Mouse (Mus musculus): ENCODE measurements around the gene Lgals4. TPM values are rescaled to one million over a fixed set of nuclear protein-coding genes. Genes with fewer than 3 reads are reported as not detected.

Gene Lgals4
- polyA plus RNA-seq, 1 experiment from 2014 or later: 3.9 TPM

DNA sequence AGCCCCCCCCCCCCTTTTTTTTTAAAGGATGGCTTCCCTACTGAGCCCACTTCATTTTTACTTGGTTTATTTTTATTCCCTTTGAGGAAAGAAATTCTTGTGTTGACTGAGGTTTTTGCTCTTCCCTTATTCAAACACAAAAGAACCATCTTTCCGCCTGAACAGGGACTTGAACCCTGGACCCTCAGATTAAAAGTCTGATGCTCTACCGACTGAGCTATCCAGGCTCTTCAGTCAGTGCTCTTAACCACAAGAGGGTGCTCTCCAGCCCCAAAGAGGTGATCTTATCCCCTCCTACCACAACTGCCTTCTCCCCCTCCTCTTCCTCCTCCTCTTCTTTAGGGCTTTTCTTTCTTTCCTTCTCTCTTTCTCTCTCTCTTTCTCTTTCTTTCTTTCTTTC lies 39.8 kb upstream of the Lgals4 start:
- no peak for ATAC-seq (replicated peaks; ENCODE audit: insufficient number of reproducible peaks, low FRiP score, low TSS enrichment)
- Histone ChIP-seq H3K36me3 (ENCODE audit: control insufficient read depth, insufficient read depth, low read length) (no peaks in the 10 kb centered on the region), H3K9me3 (replicated peaks; ENCODE audit: control insufficient read depth, low read length) (no peaks in the 10 kb centered on the region), H3K27me3 (ENCODE audit: control insufficient read depth, insufficient read depth, low read length) (no peaks in the 10 kb centered on the region), H3K27ac (ENCODE audit: low read depth, low read length) (no peak overlapping the region), H3K9ac (ENCODE audit: low read depth, low read length) (no peak overlapping the region), H3K4me2 (no peak overlapping the region), H3K4me3 (ENCODE audit: low read depth, low read length) (no peak overlapping the region), H3K4me1 (ENCODE audit: control insufficient read depth, insufficient read depth, low read length) (peaks cover 7% of the 10 kb centered on the region; the same call in 1 of the 2 replicates)
- WGBS (ENCODE audit: insufficient replicate concordance): 23% methylated on average over 2 of the region's 2 CpGs

GRCm38 (mm10) chr7:28794496-28794895 lies 39.2 kb upstream of the Lgals4 start:
- Histone ChIP-seq H3K36me3 (ENCODE audit: control insufficient read depth, insufficient read depth, low read length) (no peaks in the 10 kb centered on the region), H3K4me2 (no peak overlapping the region), H3K27ac (ENCODE audit: low read depth, low read length) (no peak overlapping the region), H3K4me1 (ENCODE audit: control insufficient read depth, insufficient read depth, low read length) (peaks cover 7% of the 10 kb centered on the region; the same call in 1 of the 2 replicates), H3K27me3 (ENCODE audit: control insufficient read depth, insufficient read depth, low read length) (no peaks in the 10 kb centered on the region), H3K4me3 (ENCODE audit: low read depth, low read length) (no peak overlapping the region), H3K9ac (ENCODE audit: low read depth, low read length) (no peak overlapping the region), H3K9me3 (replicated peaks; ENCODE audit: control insufficient read depth, low read length) (no peaks in the 10 kb centered on the region)
- ATAC-seq (replicated peaks; ENCODE audit: insufficient number of reproducible peaks, low FRiP score, low TSS enrichment): no peak
- 73% methylated on average over 3 of the region's 3 CpGs for WGBS (ENCODE audit: insufficient replicate concordance)

DNA sequence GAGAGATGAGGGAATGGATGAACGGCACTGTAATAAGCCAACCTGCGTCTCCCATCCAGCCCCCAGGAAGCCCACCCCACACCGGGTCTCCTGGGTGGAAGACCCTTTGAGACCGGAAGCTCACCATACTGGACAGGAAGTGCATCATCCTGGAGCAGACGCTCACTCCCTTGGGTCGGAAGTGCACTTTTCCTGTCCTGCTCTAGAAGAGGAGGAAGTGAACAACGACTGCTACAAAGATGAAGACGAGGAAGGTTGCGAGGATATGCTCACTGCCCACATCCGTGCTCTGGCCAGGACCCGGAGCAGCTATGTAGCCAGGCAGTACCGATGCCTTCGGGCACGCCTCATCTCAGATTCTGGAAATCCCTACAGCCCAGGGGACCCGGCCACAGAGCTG lies 37.8 kb upstream of the Lgals4 start:
- peak overlapping the region; percentile 71; the same call in 1 of the 2 replicates for H3K9ac ChIP-seq (ENCODE audit: low read depth, low read length)
- peaks cover 7% of the 10 kb centered on the region; the same call in 1 of the 2 replicates for H3K4me1 ChIP-seq (ENCODE audit: control insufficient read depth, insufficient read depth, low read length)
- H3K4me3 ChIP-seq (ENCODE audit: low read depth, low read length): no peak overlapping the region; the same call in 1 of the 2 replicates
- no peaks in the 10 kb centered on the region for H3K27me3 ChIP-seq (ENCODE audit: control insufficient read depth, insufficient read depth, low read length)
- no peaks in the 10 kb centered on the region for H3K9me3 ChIP-seq (replicated peaks; ENCODE audit: control insufficient read depth, low read length)
- no peak overlapping the region for H3K27ac ChIP-seq (ENCODE audit: low read depth, low read length)
- WGBS (ENCODE audit: insufficient replicate concordance): 63% methylated on average over 15 of the region's 15 CpGs
- no peaks in the 10 kb centered on the region for H3K36me3 ChIP-seq (ENCODE audit: control insufficient read depth, insufficient read depth, low read length)
- H3K4me2 ChIP-seq: peak overlapping the region; percentile 64
- no peak for ATAC-seq (replicated peaks; ENCODE audit: insufficient number of reproducible peaks, low FRiP score, low TSS enrichment)

DNA sequence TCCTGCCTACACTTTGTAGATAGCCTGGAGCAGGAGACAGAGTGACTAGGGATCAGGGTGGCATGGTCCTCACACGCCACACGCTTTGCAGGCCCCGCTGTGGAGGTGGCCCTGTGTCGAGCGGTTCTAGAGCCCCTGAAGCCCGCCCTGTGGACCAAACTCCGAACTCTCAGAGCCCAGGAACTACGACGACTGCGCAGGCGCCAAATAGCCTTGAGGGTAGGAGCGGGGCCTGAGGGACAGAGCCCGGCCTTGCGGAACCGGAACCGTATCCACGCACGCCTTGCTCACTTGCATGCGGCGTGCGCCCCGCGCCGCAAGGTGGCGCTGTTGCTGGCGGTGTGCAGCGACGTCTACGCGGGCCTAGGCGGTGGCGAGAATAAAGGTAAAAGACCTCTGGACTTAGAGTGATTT lies 37.1 kb upstream of the Lgals4 start:
- H3K9me3 ChIP-seq (replicated peaks; ENCODE audit: control insufficient read depth, low read length): no peaks in the 10 kb centered on the region
- H3K27ac ChIP-seq (ENCODE audit: low read depth, low read length): peak overlapping the region; percentile 59; the same call in 1 of the 2 replicates
- H3K4me2 ChIP-seq: peak overlapping the region; percentile 64
- peak; percentile 63 for ATAC-seq (replicated peaks; ENCODE audit: insufficient number of reproducible peaks, low FRiP score, low TSS enrichment)
- H3K36me3 ChIP-seq (ENCODE audit: control insufficient read depth, insufficient read depth, low read length): no peaks in the 10 kb centered on the region
- H3K4me1 ChIP-seq (ENCODE audit: control insufficient read depth, insufficient read depth, low read length): peaks cover 7% of the 10 kb centered on the region; the same call in 1 of the 2 replicates
- WGBS (ENCODE audit: insufficient replicate concordance): 15% methylated on average over 32 of the region's 32 CpGs
- H3K27me3 ChIP-seq (ENCODE audit: control insufficient read depth, insufficient read depth, low read length): no peaks in the 10 kb centered on the region
- H3K9ac ChIP-seq (ENCODE audit: low read depth, low read length): peak overlapping the region; percentile 71; the same call in 1 of the 2 replicates
- H3K4me3 ChIP-seq (ENCODE audit: low read depth, low read length): peak overlapping the region; percentile 28

DNA sequence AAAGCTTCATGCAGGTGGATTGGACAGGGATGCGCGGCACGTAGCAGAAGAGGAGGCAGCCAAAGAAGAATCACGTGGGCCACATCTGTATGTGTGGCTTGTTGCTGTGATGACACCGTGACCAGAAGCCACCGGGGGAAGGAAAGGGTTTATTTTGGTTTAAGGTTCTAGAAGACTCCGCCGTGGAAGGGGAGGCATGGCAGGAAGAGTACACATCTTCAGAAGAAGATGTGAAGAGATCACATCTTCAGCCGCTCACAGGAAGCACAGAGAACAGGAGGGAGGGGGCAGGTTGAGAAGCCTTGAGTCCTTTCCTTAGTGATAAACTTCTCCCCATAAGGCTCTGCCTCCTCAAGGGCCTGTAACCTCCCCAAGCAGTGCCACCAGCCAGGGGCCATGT lies 33.7 kb upstream of the Lgals4 start:
- no peak for ATAC-seq (replicated peaks; ENCODE audit: insufficient number of reproducible peaks, low FRiP score, low TSS enrichment)
- Histone ChIP-seq H3K27me3 (ENCODE audit: control insufficient read depth, insufficient read depth, low read length) (no peaks in the 10 kb centered on the region), H3K4me1 (ENCODE audit: control insufficient read depth, insufficient read depth, low read length) (peaks cover 29% of the 10 kb centered on the region), H3K36me3 (ENCODE audit: control insufficient read depth, insufficient read depth, low read length) (no peaks in the 10 kb centered on the region), H3K9ac (ENCODE audit: low read depth, low read length) (no peak overlapping the region), H3K4me2 (no peak overlapping the region), H3K9me3 (replicated peaks; ENCODE audit: control insufficient read depth, low read length) (no peaks in the 10 kb centered on the region), H3K4me3 (ENCODE audit: low read depth, low read length) (no peak overlapping the region), H3K27ac (ENCODE audit: low read depth, low read length) (no peak overlapping the region)
- 86% methylated on average over 9 of the region's 9 CpGs for WGBS (ENCODE audit: insufficient replicate concordance)

DNA sequence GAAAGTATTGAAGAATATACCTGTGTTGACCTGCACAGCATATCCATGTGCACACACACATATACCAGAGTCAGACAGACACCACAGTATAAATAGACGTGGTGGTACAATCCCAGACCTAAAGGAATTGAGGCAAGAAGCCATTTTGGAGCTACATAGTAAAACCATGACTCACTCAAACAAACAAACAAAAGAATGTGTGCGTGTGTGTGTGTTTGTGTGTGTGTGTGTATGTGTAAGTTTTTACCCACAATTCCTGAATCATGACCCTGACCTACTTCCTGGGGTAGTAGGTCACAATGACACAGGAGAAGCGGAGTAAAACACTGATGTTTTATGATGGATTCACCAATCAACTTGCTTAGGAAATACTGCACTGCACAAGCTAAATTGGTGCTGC lies 32.2 kb upstream of the Lgals4 start:
- ATAC-seq (replicated peaks; ENCODE audit: insufficient number of reproducible peaks, low FRiP score, low TSS enrichment): no peak
- Histone ChIP-seq H3K4me1 (ENCODE audit: control insufficient read depth, insufficient read depth, low read length) (peaks cover 29% of the 10 kb centered on the region), H3K27ac (ENCODE audit: low read depth, low read length) (no peak overlapping the region), H3K4me2 (no peak overlapping the region), H3K4me3 (ENCODE audit: low read depth, low read length) (no peak overlapping the region), H3K27me3 (ENCODE audit: control insufficient read depth, insufficient read depth, low read length) (no peaks in the 10 kb centered on the region), H3K9me3 (replicated peaks; ENCODE audit: control insufficient read depth, low read length) (no peaks in the 10 kb centered on the region), H3K9ac (ENCODE audit: low read depth, low read length) (no peak overlapping the region), H3K36me3 (ENCODE audit: control insufficient read depth, insufficient read depth, low read length) (no peaks in the 10 kb centered on the region)
- 69% methylated on average over 3 of the region's 3 CpGs for WGBS (ENCODE audit: insufficient replicate concordance)

- H3K36me3 ChIP-seq (ENCODE audit: control insufficient read depth, insufficient read depth, low read length): no peaks in the 10 kb centered on the region
- no peaks in the 10 kb centered on the region for H3K27me3 ChIP-seq (ENCODE audit: control insufficient read depth, insufficient read depth, low read length)
- H3K4me1 ChIP-seq (ENCODE audit: control insufficient read depth, insufficient read depth, low read length): peaks cover 23% of the 10 kb centered on the region
- no peak for ATAC-seq (replicated peaks; ENCODE audit: insufficient number of reproducible peaks, low FRiP score, low TSS enrichment)
- H3K4me2 ChIP-seq: peak overlapping the region; percentile 44
- H3K9me3 ChIP-seq (replicated peaks; ENCODE audit: control insufficient read depth, low read length): no peaks in the 10 kb centered on the region
- H3K9ac ChIP-seq (ENCODE audit: low read depth, low read length): peak overlapping the region; percentile 53
- 35% methylated on average over 10 of the region's 10 CpGs for WGBS (ENCODE audit: insufficient replicate concordance)
- H3K4me3 ChIP-seq (ENCODE audit: low read depth, low read length): 0 out of 2 replicates have a peak overlapping the region, but pooled peaks have one; percentile 6
- peak overlapping the region; percentile 91 for H3K27ac ChIP-seq (ENCODE audit: low read depth, low read length)
Observed at GRCm38 (mm10) chr7:28801901-28802670, 31.6 kb upstream of the Lgals4 start.

DNA sequence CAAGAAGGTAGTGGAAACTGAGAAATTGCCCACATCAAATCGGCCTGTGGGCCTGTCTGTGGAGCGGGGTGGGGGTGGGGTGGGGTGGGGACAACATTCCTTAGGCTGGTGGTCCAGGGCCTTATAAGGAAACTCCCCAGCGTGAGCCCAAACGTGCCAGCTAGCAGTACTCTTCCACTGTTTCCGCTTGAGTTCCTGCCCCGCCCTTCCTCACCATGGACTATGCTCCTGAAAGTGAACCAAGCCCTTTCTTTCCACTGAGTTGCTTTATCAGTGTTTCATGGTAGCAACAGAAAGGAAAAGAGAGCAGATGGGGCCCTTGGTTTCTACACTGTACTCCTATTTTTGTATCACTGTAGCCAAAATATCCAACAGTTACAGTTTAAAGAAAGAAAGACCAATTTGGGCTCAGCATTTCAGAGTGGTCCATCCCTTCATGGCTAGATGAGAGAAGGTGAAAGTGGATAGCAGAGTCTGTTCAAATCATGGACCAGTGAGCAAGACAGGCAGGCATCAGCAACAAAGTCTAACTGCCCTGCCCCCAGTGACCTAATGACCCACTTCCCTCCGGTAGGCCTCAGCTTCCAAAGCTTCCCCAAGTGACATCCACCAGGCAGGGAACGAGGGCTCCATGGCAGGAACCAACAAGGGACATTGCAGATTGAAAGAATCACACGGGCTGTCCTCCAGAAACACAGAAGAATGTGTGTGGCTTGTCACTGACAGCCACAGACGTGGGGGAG lies 30.6 kb upstream of the Lgals4 start:
- Histone ChIP-seq H3K4me1 (ENCODE audit: control insufficient read depth, insufficient read depth, low read length) (peaks cover 28% of the 10 kb centered on the region), H3K9me3 (replicated peaks; ENCODE audit: control insufficient read depth, low read length) (no peaks in the 10 kb centered on the region), H3K27me3 (ENCODE audit: control insufficient read depth, insufficient read depth, low read length) (no peaks in the 10 kb centered on the region), H3K4me2 (peak overlapping the region; percentile 44), H3K27ac (ENCODE audit: low read depth, low read length) (peak overlapping the region; percentile 91), H3K9ac (ENCODE audit: low read depth, low read length) (peak overlapping the region; percentile 54; the same call in 1 of the 2 replicates), H3K4me3 (ENCODE audit: low read depth, low read length) (0 out of 2 replicates have a peak overlapping the region, but pooled peaks have one; percentile 6), H3K36me3 (ENCODE audit: control insufficient read depth, insufficient read depth, low read length) (no peaks in the 10 kb centered on the region)
- WGBS (ENCODE audit: insufficient replicate concordance): 9% methylated on average over 10 of the region's 10 CpGs
- peak; percentile 56; the same call in 1 of the 2 replicates for ATAC-seq (replicated peaks; ENCODE audit: insufficient number of reproducible peaks, low FRiP score, low TSS enrichment)

Data from heart, embryonic 11.5 days (tissue).